8 mouse cellular contexts compared by ENCODE assay signal in the genomic region with DNA sequence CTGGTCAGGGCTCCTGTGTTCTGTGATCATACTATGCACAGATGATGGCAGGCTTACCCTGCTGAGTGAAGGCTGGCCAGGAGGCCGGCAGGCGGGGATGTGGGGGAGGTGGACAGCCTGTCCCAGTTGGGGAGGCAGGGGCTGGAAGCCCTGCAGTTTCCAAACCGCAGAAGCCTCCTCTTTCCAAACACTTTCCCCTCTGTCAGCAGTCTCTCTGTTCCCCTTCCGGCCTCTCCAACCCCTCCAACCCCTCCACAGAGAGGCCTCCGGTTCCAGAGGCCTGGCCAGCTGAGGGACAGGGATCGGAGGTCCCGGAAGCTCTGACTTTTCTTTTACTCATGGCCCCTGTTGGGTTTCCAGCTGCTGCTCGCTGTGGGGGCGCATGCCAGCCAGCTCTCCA.
A peak's percentile ranks its signal among the peaks of the same experiment; 100 is the strongest.
DNase-seq lines count a peak whose midpoint lies in the region; ATAC-seq lines count a peak whose summit lies in the region.

No protein-coding gene starts in this region.

- ATAC-seq in forebrain, embryonic 11.5 days (replicated peaks; ENCODE audit: low FRiP score), result no peak
- no peak for ATAC-seq in forebrain, embryonic 15.5 days (replicated peaks)
- ATAC-seq in kidney, embryonic 16.5 days (ENCODE audit: low FRiP score, low TSS enrichment), result peak; percentile 21
- no peak for ATAC-seq in intestine, embryonic 15.5 days

- 0 out of 2 replicates have a peak overlapping the region, but pooled peaks have one; percentile 12 for H3K9ac ChIP-seq in forebrain, embryonic 11.5 days (ENCODE audit: low read length)
- no peak overlapping the region for H3K9ac ChIP-seq in forebrain, embryonic 15.5 days (replicated peaks)
- no peak overlapping the region; the same call in 1 of the 2 replicates for H3K9ac ChIP-seq in kidney, embryonic 16.5 days (replicated peaks; ENCODE audit: low read length)
- no peak overlapping the region for H3K9ac ChIP-seq in intestine, embryonic 15.5 days

- H3K4me3 ChIP-seq in forebrain, embryonic 11.5 days (ENCODE audit: low read depth, low read length), result no peak overlapping the region
- no peak overlapping the region for H3K4me3 ChIP-seq in forebrain, embryonic 15.5 days
- no peak overlapping the region for H3K4me3 ChIP-seq in kidney, embryonic 16.5 days (ENCODE audit: low read length)
- no peak overlapping the region for H3K4me3 ChIP-seq in intestine, embryonic 15.5 days (replicated peaks)

- no peak for DNase-seq in forebrain, embryonic 11.5 days (ENCODE audit: low spot score)
- peak; percentile 43 for DNase-seq in urinary bladder, postnatal 14 days (ENCODE audit: low spot score)
- no peak for DNase-seq in urinary bladder, postnatal 10 days (ENCODE audit: low spot score)
- DNase-seq in testis, postnatal 14 days (ENCODE audit: low spot score), result peak; percentile 38
- DNase-seq in embryo, embryonic 10.5 days (ENCODE audit: low spot score), result no peak

- H3K9me3 ChIP-seq in forebrain, embryonic 11.5 days (ENCODE audit: control insufficient read depth, low read length), result no peaks in the 10 kb centered on the region
- H3K9me3 ChIP-seq in forebrain, embryonic 15.5 days, result no peaks in the 10 kb centered on the region
- H3K9me3 ChIP-seq in kidney, embryonic 16.5 days (ENCODE audit: low read length), result peaks cover 2% of the 10 kb centered on the region; the same call in 1 of the 2 replicates
- no peaks in the 10 kb centered on the region for H3K9me3 ChIP-seq in intestine, embryonic 15.5 days

- peaks cover 3% of the 10 kb centered on the region; the same call in 1 of the 2 replicates for H3K36me3 ChIP-seq in forebrain, embryonic 11.5 days (ENCODE audit: control insufficient read depth, insufficient read depth, low read length)
- H3K36me3 ChIP-seq in forebrain, embryonic 15.5 days, result no peaks in the 10 kb centered on the region
- peaks cover 40% of the 10 kb centered on the region for H3K36me3 ChIP-seq in kidney, embryonic 16.5 days (ENCODE audit: insufficient read depth, low read length)
- peaks cover 24% of the 10 kb centered on the region for H3K36me3 ChIP-seq in intestine, embryonic 15.5 days

- H3K27ac ChIP-seq in forebrain, embryonic 11.5 days (ENCODE audit: low read depth, low read length), result no peak overlapping the region
- no peak overlapping the region for H3K27ac ChIP-seq in forebrain, embryonic 15.5 days (replicated peaks)
- peak overlapping the region; percentile 92 for H3K27ac ChIP-seq in kidney, embryonic 16.5 days (ENCODE audit: low read length)
- no peak overlapping the region for H3K27ac ChIP-seq in intestine, embryonic 15.5 days

- H3K4me2 ChIP-seq in forebrain, embryonic 11.5 days (ENCODE audit: low read depth, low read length, severe bottlenecking), result no peak overlapping the region
- H3K4me2 ChIP-seq in forebrain, embryonic 15.5 days (replicated peaks), result no peak overlapping the region
- no peak overlapping the region for H3K4me2 ChIP-seq in kidney, embryonic 16.5 days (replicated peaks; ENCODE audit: low read depth, low read length)
- H3K4me2 ChIP-seq in intestine, embryonic 15.5 days (replicated peaks), result no peak overlapping the region

- no peaks in the 10 kb centered on the region for H3K27me3 ChIP-seq in forebrain, embryonic 11.5 days (ENCODE audit: control insufficient read depth, insufficient read depth, low read length)
- no peaks in the 10 kb centered on the region for H3K27me3 ChIP-seq in forebrain, embryonic 15.5 days
- no peaks in the 10 kb centered on the region for H3K27me3 ChIP-seq in kidney, embryonic 16.5 days (ENCODE audit: insufficient read depth, low read length)
- H3K27me3 ChIP-seq in intestine, embryonic 15.5 days (replicated peaks), result no peaks in the 10 kb centered on the region

- 83% methylated on average over 9 of the region's 9 CpGs for WGBS in forebrain, embryonic 11.5 days
- WGBS in forebrain, embryonic 15.5 days, result 81% methylated on average over 9 of the region's 9 CpGs
- 57% methylated on average over 9 of the region's 9 CpGs for WGBS in kidney, embryonic 16.5 days
- WGBS in intestine, embryonic 15.5 days, result 85% methylated on average over 9 of the region's 9 CpGs

- no peaks in the 10 kb centered on the region for H3K4me1 ChIP-seq in forebrain, embryonic 11.5 days (replicated peaks; ENCODE audit: control insufficient read depth, insufficient read depth, low read length)
- H3K4me1 ChIP-seq in forebrain, embryonic 15.5 days, result peaks cover 14% of the 10 kb centered on the region
- peaks cover 40% of the 10 kb centered on the region for H3K4me1 ChIP-seq in kidney, embryonic 16.5 days (ENCODE audit: insufficient read depth, low read length)
- peaks cover 14% of the 10 kb centered on the region; the same call in 1 of the 2 replicates for H3K4me1 ChIP-seq in intestine, embryonic 15.5 days (replicated peaks)

Comparison
In these comparisons a context has a peak if more than half of its experiments do, and no peak if none do; other contexts are left out.
1. DNase-seq: peak in urinary bladder, postnatal 14 days (single experiment) and testis, postnatal 14 days (single experiment); none in forebrain, embryonic 11.5 days (single experiment), urinary bladder, postnatal 10 days (single experiment) and embryo, embryonic 10.5 days (single experiment).